Mouse (Mus musculus) adrenal gland, adult 2 months (tissue): Measurements from ENCODE around the gene Timm29. TPM values are rescaled to one million over a fixed set of nuclear protein-coding genes. Genes with fewer than 3 reads are reported as not detected.
"Not testable (repeated sequence)": the region's sequence is repeated elsewhere in the genome, so short reads cannot be mapped to it uniquely, and the experiment has no call there.

ENCODE experiments used
- DNase-seq: peaks from one replicate; pipeline ENCODE4 v3.0.0; 2021
- polyA plus RNA-seq: library from polyadenylated mRNA; depleted of rRNA; stranded (reverse); fragments of >200 nt; gene quantifications from 2 replicates; pipeline ENCODE4 v1.2.3, GENCODE M21; 2012
- total RNA-seq, 2 experiments: library from RNA; stranded (reverse); gene quantifications; 2 replicates each; pipeline ENCODE4 v1.2.3; 2021

Gene Timm29
- total and polyA plus RNA-seq, 3 experiments, result 55.2 to 62.3 (median 62.2) TPM

DNA sequence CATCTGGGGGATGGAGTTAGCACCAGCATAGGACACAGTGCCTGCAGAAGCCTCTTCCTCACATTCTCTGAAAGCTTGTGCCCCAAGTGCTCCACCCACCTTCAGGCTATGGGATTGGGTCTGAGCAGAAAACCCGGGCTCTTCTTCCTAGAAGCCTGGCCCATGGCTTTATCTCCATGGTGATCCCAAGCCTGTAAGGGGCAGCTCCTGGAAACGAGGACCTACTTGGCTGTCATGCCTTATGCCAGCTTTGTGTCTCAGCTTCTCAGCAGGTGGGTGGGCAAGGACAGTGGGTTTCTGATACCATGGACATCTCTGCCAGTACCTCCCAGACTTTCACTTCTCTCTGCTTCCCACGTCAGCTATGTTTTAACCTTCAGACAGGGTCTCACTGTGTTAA, 14.3 kb upstream of the Timm29 start:
- no peak for DNase-seq

DNA sequence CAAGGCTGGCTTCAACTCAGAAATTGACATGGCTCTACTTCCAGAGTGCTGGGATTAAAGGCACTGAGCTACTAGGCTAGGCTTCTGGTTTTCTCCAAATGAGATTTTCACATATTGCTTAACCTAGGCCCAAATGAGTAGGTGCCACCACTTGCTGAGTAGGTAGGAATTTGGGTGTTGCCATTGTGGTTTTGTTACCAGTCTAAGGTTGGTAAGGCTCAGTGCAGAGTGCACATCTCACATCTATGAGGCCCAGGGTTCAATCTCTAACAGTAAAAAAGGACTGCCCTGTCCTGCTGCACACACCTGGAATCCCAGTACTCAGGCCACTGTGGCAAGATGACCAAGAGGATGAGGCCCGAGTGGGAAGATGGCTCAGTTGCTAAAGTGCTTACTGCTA, 7.1 kb upstream of the Timm29 start:
- DNase-seq, result no peak

DNA sequence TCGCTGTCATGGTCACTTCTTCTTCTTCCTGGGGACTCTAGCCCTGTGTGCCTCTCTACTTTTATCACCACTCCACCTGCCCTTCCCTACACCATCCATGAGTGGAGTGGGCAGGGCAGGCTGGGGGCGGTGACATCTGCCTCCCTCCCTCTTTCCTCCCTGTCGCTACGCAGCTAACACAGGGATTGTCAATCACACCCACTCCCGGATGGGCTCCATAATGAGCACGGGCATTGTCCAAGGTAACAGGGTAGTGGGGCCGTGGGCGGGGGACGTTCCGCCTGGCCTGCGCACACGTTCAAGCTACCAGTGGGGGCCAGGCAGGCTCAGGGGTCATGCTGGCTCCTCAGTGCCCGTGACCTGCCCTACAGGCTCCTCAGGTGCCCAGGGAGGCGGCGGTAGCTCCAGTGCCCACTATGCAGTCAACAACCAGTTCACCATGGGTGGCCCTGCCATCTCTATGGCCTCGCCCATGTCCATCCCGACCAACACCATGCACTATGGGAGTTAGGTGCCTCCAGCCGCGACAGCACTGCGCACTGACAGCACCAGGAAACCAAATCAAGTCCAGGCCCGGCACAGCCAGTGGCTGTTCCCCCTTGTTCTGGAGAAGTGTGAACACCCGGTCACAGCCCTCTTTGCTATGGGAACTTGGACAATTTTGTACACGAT, 4.7 kb upstream of the Timm29 start:
- no peak for DNase-seq

DNA sequence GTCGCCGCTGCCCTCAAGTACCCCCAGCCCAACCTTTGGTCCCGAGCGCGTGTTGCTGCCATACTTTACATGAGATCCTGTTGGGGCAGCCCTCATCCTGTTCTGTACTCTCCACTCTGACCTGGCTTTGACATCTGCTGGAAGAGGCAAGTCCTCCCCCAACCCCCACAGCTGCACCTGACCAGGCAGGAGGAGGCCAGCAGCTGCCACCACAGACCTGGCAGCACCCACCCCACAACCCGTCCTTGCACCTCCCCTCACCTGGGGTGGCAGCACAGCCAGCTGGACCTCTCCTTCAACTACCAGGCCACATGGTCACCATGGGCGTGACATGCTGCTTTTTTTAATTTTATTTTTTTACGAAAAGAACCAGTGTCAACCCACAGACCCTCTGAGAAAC, 4.2 kb upstream of the Timm29 start:
- DNase-seq, result no peak

DNA sequence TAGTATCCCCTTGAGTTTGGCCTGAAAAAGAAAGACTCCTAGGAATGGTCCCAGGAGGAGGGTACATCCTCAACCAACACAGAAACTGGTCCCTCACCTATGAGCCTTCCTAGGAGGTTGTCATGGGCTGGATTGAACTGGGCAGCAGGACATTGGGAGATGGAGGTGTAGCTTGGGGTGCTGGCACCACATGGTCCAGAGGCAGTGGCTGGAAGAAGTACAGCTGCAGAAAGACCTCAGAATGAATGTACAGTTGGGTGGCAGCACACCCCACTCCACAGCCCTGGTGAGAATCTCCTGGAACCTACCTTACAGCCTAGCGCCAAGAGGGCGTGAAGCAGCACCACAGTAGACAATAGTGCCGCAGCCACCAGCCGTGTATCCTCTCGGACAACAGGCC, 3.0 kb upstream of the Timm29 start:
- no peak for DNase-seq

DNA sequence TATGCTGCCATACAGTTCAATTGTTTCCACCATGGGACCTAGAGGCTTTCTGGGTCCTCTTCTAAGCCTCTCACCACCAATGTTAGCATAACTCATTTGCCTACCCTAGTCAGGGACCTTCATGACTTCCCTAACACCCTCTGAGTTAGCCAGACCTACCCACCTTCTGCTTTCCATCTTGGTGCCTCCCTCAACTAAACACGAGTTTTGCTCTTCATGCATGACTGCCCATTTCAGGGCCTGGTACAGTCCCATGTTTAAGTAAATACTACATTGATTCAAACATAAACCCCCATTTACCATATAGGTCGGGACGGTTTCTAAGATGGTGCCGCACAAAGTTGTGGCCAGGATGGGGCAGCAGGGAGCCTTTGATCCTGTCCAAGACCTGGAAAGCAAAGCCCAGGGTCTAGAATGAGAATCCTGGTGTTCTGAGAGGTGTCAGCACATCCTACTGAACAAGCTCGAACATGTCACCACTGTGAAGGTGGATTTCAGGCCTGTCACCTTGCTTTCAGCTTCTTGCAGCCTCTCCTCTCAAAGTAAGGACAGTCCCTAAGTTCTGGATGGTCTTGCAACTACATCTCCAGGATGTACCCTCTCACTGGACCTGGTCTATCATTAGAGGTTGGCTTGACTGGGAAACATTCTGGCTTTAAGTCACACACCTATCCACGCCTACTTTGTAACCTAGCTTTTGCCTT, 1.2 kb upstream of the Timm29 start:
- no peak for DNase-seq

DNA sequence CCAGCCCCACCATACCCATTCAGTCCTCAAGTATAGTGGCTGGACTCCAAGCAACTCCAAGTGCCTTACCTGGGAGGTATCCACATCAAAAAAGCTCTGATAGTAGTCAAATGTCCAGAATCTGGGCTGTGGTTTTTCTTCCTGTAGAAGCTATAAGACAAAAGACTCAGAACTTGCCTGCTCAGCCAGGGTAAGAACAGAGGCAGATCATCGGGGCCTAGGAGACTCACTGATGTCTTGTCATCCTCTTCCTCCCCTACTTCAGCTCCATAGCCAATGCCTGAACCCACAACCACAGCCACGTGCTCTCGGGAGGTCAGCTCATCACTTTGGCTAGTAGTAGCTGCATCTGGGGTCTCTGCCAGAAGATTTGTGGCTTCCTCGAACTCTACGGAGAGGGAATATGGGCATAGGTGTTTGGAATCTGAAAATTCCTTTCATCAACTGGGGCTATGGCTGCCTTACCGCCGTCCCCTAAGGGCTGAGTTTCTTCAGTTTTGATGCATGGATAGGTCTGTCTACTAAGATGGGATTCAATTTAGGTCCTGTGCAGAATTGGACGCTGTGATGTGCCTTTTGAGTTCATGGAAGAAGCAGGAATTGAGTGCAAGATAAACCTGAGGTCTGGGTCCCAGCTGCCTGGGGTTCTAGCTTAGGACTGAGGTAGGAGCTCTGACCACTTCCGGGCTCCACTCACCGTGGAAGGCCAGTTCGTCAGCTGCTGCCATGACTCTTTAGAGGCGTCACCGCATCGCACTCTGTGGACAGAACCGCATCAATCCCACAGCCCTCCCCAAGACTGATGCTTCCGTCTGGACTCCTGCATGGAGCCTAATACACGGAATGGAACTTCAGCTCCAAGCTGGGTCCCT, 455 bp upstream of the Timm29 start:
- no peak for DNase-seq

DNA sequence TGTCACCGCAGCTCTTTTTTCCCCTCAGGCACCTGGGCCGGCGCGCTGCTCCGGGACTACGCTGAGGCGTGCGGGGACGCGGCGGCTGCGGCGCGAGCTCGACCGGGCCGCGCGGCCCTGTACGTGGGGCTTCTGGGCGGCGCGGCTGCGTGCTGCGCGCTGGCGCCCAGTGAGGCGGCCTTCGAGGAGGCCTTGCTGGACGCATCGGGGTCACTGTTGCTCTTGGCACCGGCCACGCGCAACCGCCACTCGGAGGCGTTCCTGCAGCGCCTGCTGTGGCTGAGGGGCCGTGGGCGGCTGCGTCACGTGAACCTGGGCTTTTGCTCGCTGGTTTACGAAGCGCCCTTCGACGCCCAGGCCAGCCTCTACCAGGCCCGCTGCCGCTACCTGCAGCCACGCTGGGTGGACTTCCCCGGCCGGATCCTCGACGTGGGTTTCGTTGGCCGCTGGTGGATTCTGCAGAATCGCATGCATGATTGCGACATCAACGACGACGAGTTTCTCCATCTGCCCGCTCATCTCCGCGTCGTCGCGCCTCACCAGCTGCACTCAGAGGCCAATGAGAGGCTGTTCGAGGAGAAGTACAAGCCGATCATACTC, 700 bp downstream of the Timm29 start:
- peak; percentile 87 for DNase-seq

DNA sequence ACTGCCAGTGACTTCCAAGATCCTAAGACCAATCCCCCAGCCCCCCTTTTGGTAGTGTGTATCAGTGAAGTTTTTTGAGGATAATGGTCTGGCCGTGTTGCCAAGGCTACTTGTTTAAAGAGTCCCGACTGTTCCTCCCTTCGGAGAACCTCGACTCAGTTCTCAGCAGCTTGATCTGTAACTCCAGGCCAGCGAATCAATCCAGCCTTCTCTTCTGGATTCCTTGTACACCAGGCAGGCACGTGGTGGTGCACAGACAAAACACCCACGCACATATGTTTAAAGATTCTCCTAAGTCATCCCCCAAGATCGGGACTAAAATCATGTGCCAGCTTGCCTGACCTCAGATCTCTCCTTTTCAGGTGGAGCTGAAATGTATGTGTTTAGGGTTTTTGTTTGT, 1.8 kb downstream of the Timm29 start:
- DNase-seq, result not testable (repeated sequence)

DNA sequence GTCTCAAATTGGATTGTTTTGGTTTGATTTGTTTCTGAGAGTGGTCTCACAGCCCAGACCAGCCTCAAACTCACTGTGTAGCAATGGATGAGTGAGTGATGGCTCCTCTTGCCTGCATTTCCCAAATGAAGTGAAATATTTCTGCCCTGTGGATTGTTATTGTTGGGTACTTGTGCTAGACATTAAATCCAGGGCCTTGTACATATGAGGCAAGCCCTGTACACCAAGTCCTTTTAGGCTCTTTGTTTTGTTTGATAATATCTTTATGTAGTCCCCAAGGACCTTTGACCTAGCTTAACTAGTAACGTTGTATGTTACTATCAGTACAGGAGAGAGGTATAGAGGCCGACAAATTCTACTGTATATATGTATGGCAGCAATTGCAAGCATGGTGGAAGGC, 2.3 kb downstream of the Timm29 start:
- no peak for DNase-seq

DNA sequence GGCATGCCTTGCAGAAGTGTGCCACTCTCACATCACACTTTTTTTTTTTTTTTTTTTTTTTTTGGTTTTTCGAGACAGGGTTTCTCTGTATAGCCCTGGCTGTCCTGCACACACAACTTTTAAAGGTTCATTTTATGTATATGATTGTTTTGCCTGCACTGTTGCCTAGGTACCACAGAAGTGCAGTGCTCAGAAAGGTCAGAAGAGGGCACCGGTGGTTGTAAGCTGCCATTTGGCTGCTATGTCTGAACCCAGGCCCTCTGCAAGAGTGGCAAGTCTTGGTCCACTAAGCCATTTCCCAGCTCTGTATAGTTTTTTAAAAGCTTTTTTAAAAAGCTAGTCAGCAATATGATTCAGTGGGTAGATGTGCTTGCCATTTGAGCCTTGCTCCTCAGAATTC, 5.7 kb downstream of the Timm29 start:
- DNase-seq, result no peak

DNA sequence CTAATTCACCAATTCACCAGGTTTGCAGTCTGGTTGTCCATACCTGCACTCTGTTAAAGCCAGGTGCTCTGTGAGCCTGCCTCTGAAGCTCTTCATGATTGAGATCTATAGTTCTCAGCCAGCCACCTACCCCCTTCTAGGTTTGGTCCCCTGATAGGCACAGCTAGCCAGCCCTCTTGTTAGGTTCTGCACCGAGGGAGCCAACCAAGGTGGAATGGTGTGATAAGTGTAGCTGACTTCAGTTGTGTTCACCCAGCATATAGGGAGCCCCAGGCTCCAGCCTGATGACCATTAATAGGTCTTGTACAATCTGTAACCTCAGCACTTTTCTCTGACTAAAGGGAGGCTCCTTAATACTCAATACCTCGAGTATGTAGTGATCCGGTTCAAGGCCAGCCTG, 7.7 kb downstream of the Timm29 start:
- DNase-seq, result no peak

DNA sequence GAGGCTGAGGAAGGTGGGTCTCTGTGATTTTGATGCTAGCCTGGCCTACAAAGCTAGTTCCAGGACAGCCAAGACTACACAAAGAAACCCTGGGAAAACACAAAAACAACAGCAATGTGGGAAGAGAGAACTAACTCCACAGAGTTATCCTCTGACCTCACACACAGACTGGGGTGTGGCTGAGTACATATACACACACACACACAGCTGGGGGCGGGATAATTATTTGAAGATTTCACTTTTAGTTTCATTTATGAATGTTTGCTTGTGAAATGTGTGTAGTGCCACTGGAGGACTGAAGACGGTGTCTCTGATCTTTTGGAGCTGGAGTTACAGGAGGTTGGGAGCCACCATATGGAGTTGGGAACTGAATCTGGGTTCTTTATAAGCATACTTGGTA, 8.6 kb downstream of the Timm29 start:
- DNase-seq, result no peak

DNA sequence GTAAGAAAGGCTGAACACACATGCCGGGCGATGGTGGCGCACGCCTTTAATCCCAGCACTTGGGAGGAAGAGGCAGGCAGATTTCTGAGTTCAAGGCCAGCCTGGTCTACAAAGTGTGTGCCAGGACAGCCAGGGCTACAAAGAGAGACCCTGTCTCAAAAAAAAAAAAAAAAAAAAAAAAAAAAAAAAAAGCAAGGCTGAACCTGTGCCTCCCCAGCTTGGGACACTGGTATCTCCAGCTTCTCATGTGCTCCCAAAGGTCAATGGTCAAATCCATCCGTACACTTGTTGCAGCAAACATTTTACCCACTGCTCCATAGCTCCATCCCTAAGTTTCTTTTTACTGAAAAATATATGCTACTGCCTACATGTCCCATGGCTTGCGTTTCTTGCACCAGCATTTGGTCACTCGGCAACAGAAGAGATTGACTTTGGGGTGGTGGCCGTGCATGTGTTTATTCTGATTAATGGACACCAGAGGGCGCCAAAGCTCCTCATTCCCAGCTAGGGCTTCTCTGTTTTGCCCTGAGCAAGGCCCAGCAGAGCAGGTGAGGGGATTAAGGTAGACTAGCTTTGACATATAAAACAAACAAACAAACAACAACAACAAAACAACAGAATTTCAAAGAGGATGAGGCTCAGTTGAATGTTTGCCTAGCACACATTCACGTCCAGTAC, 9.3 kb downstream of the Timm29 start:
- peak; percentile 69 for DNase-seq

DNA sequence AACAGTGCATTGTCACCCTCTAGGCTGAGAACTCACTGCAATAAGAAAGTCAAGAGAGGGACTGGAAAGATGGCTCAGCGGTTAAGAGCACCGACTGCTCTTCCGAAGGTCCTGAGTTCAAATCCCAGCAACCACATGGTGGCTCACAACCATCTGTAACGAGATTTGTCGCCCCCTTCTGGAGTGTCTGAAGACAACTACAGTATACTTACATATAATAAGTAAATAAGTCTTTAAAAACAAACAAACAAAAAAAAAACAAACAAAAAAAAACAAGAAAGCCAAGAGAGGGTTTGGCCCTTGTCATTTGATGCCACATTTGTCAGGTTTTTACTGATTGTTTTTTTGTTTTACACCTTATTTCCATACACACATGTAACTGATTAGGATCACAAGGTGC, 11.6 kb downstream of the Timm29 start:
- no peak for DNase-seq

DNA sequence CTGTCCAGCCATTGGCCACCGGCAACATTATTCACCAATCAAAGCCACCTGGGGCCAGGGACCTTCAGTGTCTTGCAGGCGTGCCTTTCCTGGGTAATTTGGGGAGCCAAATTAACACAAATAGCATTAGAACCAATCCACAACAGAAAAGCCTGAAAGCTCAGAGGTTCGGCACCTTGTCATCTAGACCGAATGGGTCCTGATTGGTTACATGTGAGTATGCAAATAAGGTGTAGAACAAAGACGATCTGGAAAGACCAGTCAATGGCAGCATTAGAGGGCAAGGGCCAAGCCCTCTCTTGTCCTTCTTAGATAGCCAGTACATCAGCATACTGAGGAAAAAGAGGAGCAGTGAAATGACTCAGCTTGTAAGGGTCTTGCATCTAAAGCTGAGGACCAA, 13.3 kb downstream of the Timm29 start:
- no peak for DNase-seq

DNA sequence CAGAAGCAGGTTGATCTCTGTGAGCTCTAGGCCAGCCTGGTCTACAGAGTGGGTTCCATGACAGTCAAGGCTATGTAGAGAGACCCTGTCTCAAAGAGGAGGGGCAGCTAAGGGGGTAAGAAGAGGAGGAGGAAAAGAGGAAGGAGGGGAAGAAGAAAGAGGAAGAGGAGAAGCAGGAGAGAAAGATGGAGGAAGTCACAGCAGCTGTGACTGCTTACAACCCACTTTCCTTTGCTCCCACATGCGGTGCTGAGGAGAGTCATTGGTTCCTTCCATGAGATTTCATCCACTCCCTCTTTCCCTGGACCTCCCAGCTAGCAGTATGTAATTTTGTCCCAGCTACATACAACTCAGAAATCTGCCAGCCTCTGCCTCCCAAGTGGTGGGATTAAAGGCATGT, 14.1 kb downstream of the Timm29 start:
- DNase-seq, result no peak

DNA sequence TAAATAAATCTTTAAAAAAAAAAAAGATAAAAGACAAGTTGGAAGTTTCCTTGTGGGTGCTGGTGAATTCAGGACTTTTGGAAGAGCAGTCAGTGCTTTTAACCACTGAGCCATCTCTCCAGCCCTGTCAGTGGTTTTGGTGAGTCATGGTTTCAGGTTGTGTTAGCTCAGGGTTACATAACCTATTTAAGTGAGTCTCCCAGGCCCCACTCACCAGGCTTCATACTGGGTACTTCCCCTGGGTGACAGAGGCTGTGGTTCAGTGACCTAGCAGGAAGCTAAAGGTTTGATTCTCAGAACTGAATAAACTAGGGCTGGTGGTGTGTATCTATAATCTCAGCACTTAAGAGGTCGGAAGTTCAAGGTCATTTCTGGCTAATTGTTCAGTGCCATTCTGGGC, 17.3 kb downstream of the Timm29 start:
- peak; percentile 72 for DNase-seq

DNA sequence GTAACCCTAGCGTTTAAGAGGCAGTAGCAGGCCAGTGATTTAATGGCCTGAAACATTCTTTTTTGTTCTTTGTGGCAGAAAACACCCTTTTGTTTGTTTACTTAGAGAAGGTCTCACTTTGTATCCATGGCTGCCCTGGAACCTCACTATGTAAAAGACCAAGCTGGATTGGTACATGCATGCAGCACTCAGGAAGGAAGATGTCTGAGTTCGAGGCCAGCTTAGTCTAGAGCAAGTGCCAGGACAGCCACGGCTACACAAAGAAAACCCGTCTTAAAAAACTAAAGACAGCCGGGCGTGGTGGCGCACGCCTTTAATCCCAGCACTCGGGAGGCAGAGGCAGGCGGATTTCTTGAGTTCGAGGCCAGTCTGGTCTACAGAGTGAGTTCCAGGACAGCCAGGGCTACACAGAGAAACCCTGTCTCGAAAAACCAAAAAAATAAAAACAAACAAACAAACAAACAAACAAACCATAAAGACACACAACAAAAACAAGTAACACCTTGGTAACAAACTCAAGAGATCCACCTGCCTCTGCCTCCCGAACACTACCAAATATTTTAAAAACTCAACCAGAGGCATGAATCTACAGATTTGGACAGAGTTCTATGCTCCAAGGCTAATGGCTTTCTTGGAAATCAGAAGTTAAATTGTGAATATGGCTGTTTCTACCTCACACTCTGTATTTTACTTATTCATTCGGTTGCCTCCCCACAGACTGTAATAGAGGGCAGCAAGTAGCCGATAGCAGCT, 22.5 kb downstream of the Timm29 start:
- no peak for DNase-seq

DNA sequence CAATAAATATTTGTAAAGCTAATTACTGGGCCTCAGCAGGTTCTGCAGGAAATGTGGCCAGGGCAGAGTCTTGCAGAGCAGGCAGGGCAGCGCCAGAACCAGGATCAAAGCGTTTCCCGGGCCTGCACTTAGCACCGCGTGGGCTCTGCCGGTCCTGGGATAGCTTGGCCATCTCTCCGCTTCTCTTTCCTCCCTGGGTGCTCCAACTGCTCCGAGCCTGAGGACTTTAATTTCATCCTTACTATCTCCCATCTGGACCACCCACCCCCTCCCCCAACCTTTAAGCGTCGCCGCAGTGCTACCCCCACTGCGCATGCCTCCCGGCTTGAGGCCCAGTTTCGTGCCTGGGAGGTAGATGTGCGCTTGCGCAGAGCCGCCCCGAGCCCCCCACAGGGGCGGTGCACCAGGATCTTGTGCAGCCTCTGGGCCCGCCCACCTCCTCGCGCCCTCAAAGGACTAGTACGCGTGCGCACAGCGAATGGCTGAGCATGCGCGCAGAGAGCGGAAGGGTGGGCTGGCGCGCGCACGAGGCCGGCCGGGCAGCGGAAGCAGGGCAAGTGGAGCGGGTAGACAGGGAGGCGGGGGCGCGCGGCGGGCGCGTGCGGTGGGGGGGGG, 23.2 kb downstream of the Timm29 start, which contains the start of gene Smarca4:
TSS of gene Smarca4 (plus strand) at position 553 of the 615 bp plus-strand sequence.
- peak; percentile 100 for DNase-seq
